Mouse (Mus musculus) forebrain, embryonic 13.5 days (tissue): ENCODE data around the gene Abo. TPM values are rescaled to one million over a fixed set of nuclear protein-coding genes. Genes with fewer than 3 reads are reported as not detected.

Source experiments
- ATAC-seq: fragments of 200-750 bp; cut with Nextera tagmentation; 2 replicates; pipeline ENCODE4 v1.8.0; 2017
- H3K27ac ChIP-seq: fragments of 300-500 bp; sonication (generic); 2 replicates; pipeline ENCODE4 v1.5.1; 2015; ENCODE audit warnings: inconsistent platforms, mild to moderate bottlenecking, moderate library complexity
- H3K27me3 ChIP-seq: fragments of 300-500 bp; sonication (generic); 2 replicates; pipeline ENCODE4 v1.6.1; 2015; ENCODE audit warnings: mild to moderate bottlenecking, inconsistent platforms
- H3K36me3 ChIP-seq: fragments of 300-500 bp; sonication (generic); 2 replicates; pipeline ENCODE4 v1.6.1; 2015; ENCODE audit warnings: mild to moderate bottlenecking, inconsistent platforms; ENCODE audit not compliant: poor library complexity, severe bottlenecking
- H3K4me1 ChIP-seq: fragments of 300-500 bp; sonication (generic); 2 replicates; pipeline ENCODE4 v1.6.1; 2015; ENCODE audit warnings: inconsistent platforms
- H3K4me2 ChIP-seq: fragments of 300-500 bp; sonication (generic); 2 replicates; pipeline ENCODE4 v1.6.1; 2015; ENCODE audit warnings: inconsistent platforms, mild to moderate bottlenecking, moderate library complexity
- H3K4me3 ChIP-seq: fragments of 300-500 bp; sonication (generic); 2 replicates; pipeline ENCODE4 v1.5.1; 2015; ENCODE audit warnings: mild to moderate bottlenecking, inconsistent platforms
- H3K9ac ChIP-seq: fragments of 300-500 bp; sonication (generic); 2 replicates; pipeline ENCODE4 v1.6.1; 2015; ENCODE audit warnings: mild to moderate bottlenecking, inconsistent platforms
- H3K9me3 ChIP-seq: fragments of 300-500 bp; sonication (generic); replicated peaks from 2 replicates; pipeline ENCODE4 v1.6.1; 2016; ENCODE audit warnings: inconsistent platforms
- WGBS: fragments of 180-500 bp; shearing (Covaris S2); methylation state at CpG from one replicate; pipeline ENCODE4 v1.1.7; 2015; 5-methylcytosine and 5-hydroxymethylcytosine counted together
- polyA plus RNA-seq: library from polyadenylated mRNA; unstranded; fragments of >200 nt; fragmentation: Nextera tagmentation; extraction: Ambion mirVana; gene quantifications from 2 replicates; pipeline ENCODE4 v1.2.1, GENCODE M21; 2015

Gene Abo
- polyA plus RNA-seq, 1 experiment from 2014 or later = not detected

DNA sequence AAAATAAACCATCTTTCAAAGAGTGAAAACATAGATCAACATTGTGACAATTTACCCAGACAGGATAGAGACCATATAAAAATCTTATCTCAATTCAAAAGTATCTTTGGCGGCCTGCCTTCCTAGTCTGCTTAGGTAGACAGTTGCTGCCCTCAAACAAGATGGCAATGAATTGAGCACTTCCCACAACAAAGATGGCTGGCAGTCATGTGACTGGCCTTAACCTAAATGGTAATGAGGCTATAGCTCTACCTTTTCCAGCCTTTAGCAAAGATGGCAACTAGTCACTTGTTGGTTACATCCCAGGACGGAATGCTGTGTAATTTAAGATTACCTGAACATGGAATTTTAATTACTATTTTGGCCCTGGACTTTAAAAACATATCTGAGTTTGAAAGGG is 32.3 kb downstream of the Abo start:
- Histone ChIP-seq H3K36me3 (no peaks in the 10 kb centered on the region), H3K4me3 (no peak overlapping the region), H3K27me3 (no peaks in the 10 kb centered on the region), H3K9ac (no peak overlapping the region), H3K4me2 (no peak overlapping the region), H3K27ac (no peak overlapping the region), H3K9me3 (no peaks in the 10 kb centered on the region), H3K4me1 (no peaks in the 10 kb centered on the region)
- WGBS = 86% methylated on average over 2 of the region's 2 CpGs
- ATAC-seq = no peak

DNA sequence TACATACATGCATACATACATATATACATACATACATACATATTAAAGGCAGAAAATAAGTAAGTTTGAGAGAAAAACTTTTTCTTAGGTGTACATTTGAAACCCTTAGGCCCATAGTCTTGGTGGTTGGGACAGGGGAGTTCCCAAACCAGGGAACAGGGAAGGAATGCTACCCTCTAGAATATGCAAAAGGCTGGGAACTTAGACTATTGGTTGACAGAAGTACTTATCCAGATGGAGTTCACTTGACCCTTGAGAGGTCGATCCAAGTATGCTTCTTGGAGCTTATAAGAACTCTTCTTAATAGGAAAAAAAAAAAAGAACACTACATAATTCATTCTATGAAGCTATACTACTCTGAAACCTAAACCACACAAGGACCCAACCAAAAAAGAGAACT is 36.7 kb downstream of the Abo start:
- no peak overlapping the region for H3K4me3 ChIP-seq
- no peak for ATAC-seq
- H3K4me1 ChIP-seq = no peaks in the 10 kb centered on the region
- H3K4me2 ChIP-seq = no peak overlapping the region
- H3K27ac ChIP-seq = no peak overlapping the region
- H3K9me3 ChIP-seq = no peaks in the 10 kb centered on the region
- H3K27me3 ChIP-seq = no peaks in the 10 kb centered on the region
- no peaks in the 10 kb centered on the region for H3K36me3 ChIP-seq
- no peak overlapping the region for H3K9ac ChIP-seq
- WGBS = 84% methylated on average over 1 of the region's 1 CpGs

DNA sequence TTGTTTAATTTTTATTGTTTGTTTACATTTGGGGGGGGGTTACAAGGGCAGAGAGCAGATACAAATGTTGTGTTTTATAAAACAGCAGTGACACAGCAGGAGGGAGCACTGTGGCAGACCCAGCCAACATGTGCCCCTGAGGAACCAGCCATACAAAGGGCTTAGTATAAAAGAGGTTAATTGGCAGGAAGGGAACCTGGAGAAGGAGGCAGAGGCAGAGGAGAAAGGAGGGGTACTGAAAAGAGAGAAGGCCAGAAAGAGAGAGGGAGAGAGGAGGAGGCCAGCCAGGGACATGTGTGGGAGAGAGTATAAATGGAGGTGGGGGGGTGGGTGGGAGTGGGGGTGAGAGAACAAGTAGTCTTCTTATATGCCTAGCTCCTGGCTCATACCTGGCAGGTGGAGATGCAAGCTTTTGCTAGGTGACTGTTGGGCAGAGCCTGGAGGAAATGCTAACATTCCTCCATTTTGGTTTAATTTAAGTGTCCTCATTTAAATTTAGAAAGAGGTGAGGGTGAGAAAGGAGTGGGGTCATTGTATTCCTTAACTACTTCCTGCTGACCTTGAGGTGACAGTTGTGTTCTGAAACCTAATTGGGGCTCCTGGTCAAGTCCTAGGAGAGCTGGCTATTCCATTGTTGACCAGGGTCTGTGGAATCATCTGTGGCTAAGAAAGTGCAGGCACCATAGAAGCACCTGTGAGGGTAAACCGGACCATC is 37.4 kb downstream of the Abo start:
- H3K27ac ChIP-seq = no peak overlapping the region
- no peak overlapping the region for H3K4me3 ChIP-seq
- H3K4me2 ChIP-seq = no peak overlapping the region
- WGBS = 92% methylated on average over 1 of the region's 1 CpGs
- no peak for ATAC-seq
- no peaks in the 10 kb centered on the region for H3K27me3 ChIP-seq
- H3K9ac ChIP-seq = no peak overlapping the region
- H3K4me1 ChIP-seq = no peaks in the 10 kb centered on the region
- H3K9me3 ChIP-seq = no peaks in the 10 kb centered on the region
- H3K36me3 ChIP-seq = no peaks in the 10 kb centered on the region

Other genes with a start within 250 kb of the Abo start
- 81.9 and 89.4 TPM in 2 replicates for gene Fam69b, start 236.5 kb downstream of the Abo start, polyA plus RNA-seq
- not detected in 2 replicates for gene Lcn4, start 193.7 kb downstream of the Abo start, polyA plus RNA-seq
- 25.0 and 29.6 TPM in 2 replicates for gene Surf6, start 37.9 kb upstream of the Abo start, polyA plus RNA-seq
- 168 and 187 TPM in 2 replicates for gene Med22, start 45.7 kb upstream of the Abo start, polyA plus RNA-seq
- 620 and 639 TPM in 2 replicates for gene Rpl7a, start 45.8 kb upstream of the Abo start, polyA plus RNA-seq
- gene Surf2, start 51.4 kb upstream of the Abo start, polyA plus RNA-seq = 53.5 and 60.7 TPM in 2 replicates
- 61.0 and 64.8 TPM in 2 replicates for gene Surf1, start 51.6 kb upstream of the Abo start, polyA plus RNA-seq
- gene Surf4, start 68.9 kb upstream of the Abo start, polyA plus RNA-seq = 104 and 107 TPM in 2 replicates
- gene Stkld1, start 69.1 kb upstream of the Abo start, polyA plus RNA-seq = 0.33 TPM in 1 of 2 replicates, not detected in the other
- gene Rexo4, start 99.4 kb upstream of the Abo start, polyA plus RNA-seq = 39.5 and 40.3 TPM in 2 replicates
- gene Adamts13, start 108.4 kb upstream of the Abo start, polyA plus RNA-seq = 0.34 TPM in 1 of 2 replicates, not detected in the other
- 115 and 125 TPM in 2 replicates for gene Cacfd1, start 144.9 kb upstream of the Abo start, polyA plus RNA-seq
- gene Slc2a6, start 163.0 kb upstream of the Abo start, polyA plus RNA-seq = 2.0 and 2.6 TPM in 2 replicates
- gene Mymk, start 207.2 kb upstream of the Abo start, polyA plus RNA-seq = not detected in 2 replicates
- gene Adamtsl2, start 214.4 kb upstream of the Abo start, polyA plus RNA-seq = 5.7 and 7.6 TPM in 2 replicates